Mouse (Mus musculus): ENCODE measurements around the gene Trpc7. TPM values are rescaled to one million over a fixed set of nuclear protein-coding genes. Genes with fewer than 3 reads are reported as not detected.

The Trpc7 gene
- polyA plus RNA-seq, 1 experiment from 2014 or later: 0.30 TPM

GRCm38 (mm10) chr13:56758492-56758891, 137.3 kb downstream of the Trpc7 start:
- no peak overlapping the region for H3K27ac ChIP-seq
- peaks cover 10% of the 10 kb centered on the region for H3K4me1 ChIP-seq (replicated peaks)
- no peak overlapping the region for H3K4me2 ChIP-seq (replicated peaks)
- 0 out of 2 replicates have a peak, but pooled peaks have one; percentile 15 for ATAC-seq
- peaks cover 19% of the 10 kb centered on the region for H3K27me3 ChIP-seq (replicated peaks)
- 41% methylated on average over 6 of the region's 6 CpGs for WGBS
- no peak overlapping the region for H3K4me3 ChIP-seq (replicated peaks)
- H3K9ac ChIP-seq: no peak overlapping the region
- H3K9me3 ChIP-seq: no peaks in the 10 kb centered on the region
- H3K36me3 ChIP-seq: no peaks in the 10 kb centered on the region

GRCm38 (mm10) chr13:56757201-56757600, 138.6 kb downstream of the Trpc7 start:
- 25% methylated on average over 12 of the region's 12 CpGs for WGBS
- Histone ChIP-seq H3K4me2 (replicated peaks) (no peak overlapping the region), H3K9me3 (no peaks in the 10 kb centered on the region), H3K4me3 (replicated peaks) (no peak overlapping the region), H3K36me3 (no peaks in the 10 kb centered on the region), H3K9ac (no peak overlapping the region), H3K27ac (no peak overlapping the region), H3K27me3 (replicated peaks) (peaks cover 32% of the 10 kb centered on the region), H3K4me1 (replicated peaks) (peaks cover 19% of the 10 kb centered on the region)
- no peak for ATAC-seq

- Histone ChIP-seq H3K27ac (no peak overlapping the region), H3K4me2 (replicated peaks) (no peak overlapping the region), H3K9me3 (no peaks in the 10 kb centered on the region), H3K4me1 (replicated peaks) (peaks cover 18% of the 10 kb centered on the region), H3K4me3 (replicated peaks) (no peak overlapping the region), H3K9ac (no peak overlapping the region), H3K27me3 (replicated peaks) (peaks cover 41% of the 10 kb centered on the region), H3K36me3 (no peaks in the 10 kb centered on the region)
- ATAC-seq: peak; percentile 65
- WGBS: 56% methylated on average over 6 of the region's 6 CpGs
These were observed 139.9 kb downstream of the Trpc7 start for GRCm38 (mm10) chr13:56755871-56756270.

GRCm38 (mm10) chr13:56753192-56753951, 142.4 kb downstream of the Trpc7 start, which contains the start of gene Gm45623:
Gm45623 (minus strand) TSS chr13:56753827.
- ATAC-seq: no peak
- WGBS: 1% methylated on average over 71 of the region's 71 CpGs
- H3K4me1 ChIP-seq (replicated peaks): peaks cover 18% of the 10 kb centered on the region
- H3K4me3 ChIP-seq (replicated peaks): peak within 1 kb of the TSS; percentile 39
- no peaks in the 10 kb centered on the region for H3K9me3 ChIP-seq
- H3K9ac ChIP-seq: peak within 1 kb of the TSS; percentile 12
- H3K27me3 ChIP-seq (replicated peaks): peaks cover 46% of the 10 kb centered on the region
- peak within 1 kb of the TSS; percentile 88 for H3K4me2 ChIP-seq (replicated peaks)
- H3K27ac ChIP-seq: no peak within 1 kb of the TSS
- H3K36me3 ChIP-seq: no peaks in the 10 kb centered on the region

- Histone ChIP-seq H3K27me3 (replicated peaks) (peaks cover 46% of the 10 kb centered on the region), H3K4me3 (replicated peaks) (peak overlapping the region; percentile 39), H3K4me1 (replicated peaks) (peaks cover 18% of the 10 kb centered on the region), H3K36me3 (no peaks in the 10 kb centered on the region), H3K9me3 (no peaks in the 10 kb centered on the region), H3K27ac (no peak overlapping the region), H3K9ac (peak overlapping the region; percentile 12), H3K4me2 (replicated peaks) (peak overlapping the region; percentile 88)
- ATAC-seq: 0 out of 2 replicates have a peak, but pooled peaks have one; percentile 26
- 2% methylated on average over 41 of the region's 41 CpGs for WGBS
These were observed 143.2 kb downstream of the Trpc7 start for GRCm38 (mm10) chr13:56752474-56753191.

- WGBS: 55% methylated on average over 5 of the region's 5 CpGs
These were observed 144.0 kb downstream of the Trpc7 start for GRCm38 (mm10) chr13:56751774-56752173.

GRCm38 (mm10) chr13:56749377-56749776, 146.4 kb downstream of the Trpc7 start:
- WGBS: 81% methylated on average over 7 of the region's 7 CpGs
- Histone ChIP-seq H3K27me3 (replicated peaks) (peaks cover 40% of the 10 kb centered on the region), H3K27ac (no peak overlapping the region), H3K36me3 (no peaks in the 10 kb centered on the region), H3K4me2 (replicated peaks) (no peak overlapping the region), H3K9ac (no peak overlapping the region), H3K4me1 (replicated peaks) (peaks cover 22% of the 10 kb centered on the region), H3K4me3 (replicated peaks) (no peak overlapping the region), H3K9me3 (no peaks in the 10 kb centered on the region)
- ATAC-seq: no peak

More at GRCm38 (mm10) chr13:56751774-56752173, 144.0 kb downstream of the Trpc7 start:
- Histone ChIP-seq H3K36me3 (no peaks in the 10 kb centered on the region), H3K27ac (no peak overlapping the region), H3K4me3 (replicated peaks) (no peak overlapping the region), H3K27me3 (replicated peaks) (peaks cover 46% of the 10 kb centered on the region), H3K4me1 (replicated peaks) (peaks cover 22% of the 10 kb centered on the region), H3K9me3 (no peaks in the 10 kb centered on the region), H3K4me2 (replicated peaks) (no peak overlapping the region), H3K9ac (no peak overlapping the region)
- ATAC-seq: no peak

GRCm38 (mm10) chr13:56747554-56747953, 148.2 kb downstream of the Trpc7 start:
- Histone ChIP-seq H3K27me3 (replicated peaks) (peaks cover 22% of the 10 kb centered on the region), H3K27ac (no peak overlapping the region), H3K9me3 (no peaks in the 10 kb centered on the region), H3K4me2 (replicated peaks) (peak overlapping the region; percentile 22), H3K36me3 (no peaks in the 10 kb centered on the region), H3K4me3 (replicated peaks) (no peak overlapping the region), H3K9ac (no peak overlapping the region), H3K4me1 (replicated peaks) (peaks cover 6% of the 10 kb centered on the region; the same call in 1 of the 2 replicates)
- 39% methylated on average over 8 of the region's 8 CpGs for WGBS
- peak; percentile 84 for ATAC-seq

- H3K4me3 ChIP-seq (replicated peaks): no peak overlapping the region
- no peak overlapping the region for H3K9ac ChIP-seq
- WGBS: 56% methylated on average over 10 of the region's 10 CpGs
- H3K27ac ChIP-seq: no peak overlapping the region
- no peaks in the 10 kb centered on the region for H3K9me3 ChIP-seq
- peaks cover 16% of the 10 kb centered on the region for H3K27me3 ChIP-seq (replicated peaks)
- peak; percentile 59 for ATAC-seq
- no peaks in the 10 kb centered on the region for H3K36me3 ChIP-seq
- H3K4me2 ChIP-seq (replicated peaks): peak overlapping the region; percentile 22; the same call in 1 of the 2 replicates
- 0 out of 2 replicates have a peak, but pooled peaks cover 3% of the 10 kb centered on the region for H3K4me1 ChIP-seq (replicated peaks)
These were observed 148.9 kb downstream of the Trpc7 start for GRCm38 (mm10) chr13:56746739-56747532.

- Histone ChIP-seq H3K36me3 (peaks cover 17% of the 10 kb centered on the region; the same call in 1 of the 2 replicates), H3K9me3 (no peaks in the 10 kb centered on the region), H3K27ac (no peak overlapping the region), H3K27me3 (replicated peaks) (no peaks in the 10 kb centered on the region), H3K4me2 (replicated peaks) (no peak overlapping the region), H3K4me3 (replicated peaks) (no peak overlapping the region), H3K4me1 (replicated peaks) (0 out of 2 replicates have a peak, but pooled peaks cover 3% of the 10 kb centered on the region), H3K9ac (no peak overlapping the region)
- no peak for ATAC-seq
- whole genome bisulfite sequencing: 79% methylated on average over 6 of the region's 6 CpGs
These were observed 153.4 kb downstream of the Trpc7 start for GRCm38 (mm10) chr13:56742325-56742901.

GRCm38 (mm10) chr13:56741691-56742090, 154.1 kb downstream of the Trpc7 start:
- Histone ChIP-seq H3K9ac (no peak overlapping the region), H3K27me3 (replicated peaks) (no peaks in the 10 kb centered on the region), H3K9me3 (no peaks in the 10 kb centered on the region), H3K27ac (no peak overlapping the region), H3K36me3 (peaks cover 17% of the 10 kb centered on the region; the same call in 1 of the 2 replicates), H3K4me1 (replicated peaks) (no peaks in the 10 kb centered on the region), H3K4me2 (replicated peaks) (no peak overlapping the region), H3K4me3 (replicated peaks) (no peak overlapping the region)
- 85% methylated on average over 7 of the region's 7 CpGs for WGBS
- ATAC-seq: no peak
